Mouse (Mus musculus) embryonic fibroblast, embryonic 13.5 days (primary cell): ENCODE measurements at regions not wholly inside any gene's neighbourhood (a gene's known extent, or its start where the extent isn't known, plus 50 kb on each side); places are given as distances from the start of the nearest gene placed in this dataset.
"Not testable (repeated sequence)": the region's sequence is repeated elsewhere in the genome, so short reads cannot be mapped to it uniquely, and the experiment has no call there.

Experiments used
- H3K27ac ChIP-seq: 2 replicates; pipeline ENCODE4 v1.5.1; 2012; ENCODE audit warnings: low read length, control low read depth, inconsistent platforms; ENCODE audit not compliant: insufficient read depth
- H3K4me1 ChIP-seq: 2 replicates; pipeline ENCODE4 v1.6.1; 2011; ENCODE audit warnings: low read length; ENCODE audit not compliant: control insufficient read depth, insufficient read depth
- H3K4me3 ChIP-seq: 2 replicates; pipeline ENCODE4 v1.5.1; 2011; ENCODE audit warnings: mild to moderate bottlenecking, control low read depth, low read length; ENCODE audit not compliant: insufficient read depth
- CTCF ChIP-seq: IDR thresholded peaks from 2 replicates; pipeline ENCODE4 v1.5.1; 2011; ENCODE audit warnings: mild to moderate bottlenecking, control low read depth, low read length, moderate library complexity, borderline replicate concordance; ENCODE audit not compliant: insufficient read depth
- POLR2A ChIP-seq: IDR thresholded peaks from 2 replicates; pipeline ENCODE4 v1.6.1; 2011; ENCODE audit warnings: low read depth, mild to moderate bottlenecking, control low read depth, low read length, moderate library complexity

DNA sequence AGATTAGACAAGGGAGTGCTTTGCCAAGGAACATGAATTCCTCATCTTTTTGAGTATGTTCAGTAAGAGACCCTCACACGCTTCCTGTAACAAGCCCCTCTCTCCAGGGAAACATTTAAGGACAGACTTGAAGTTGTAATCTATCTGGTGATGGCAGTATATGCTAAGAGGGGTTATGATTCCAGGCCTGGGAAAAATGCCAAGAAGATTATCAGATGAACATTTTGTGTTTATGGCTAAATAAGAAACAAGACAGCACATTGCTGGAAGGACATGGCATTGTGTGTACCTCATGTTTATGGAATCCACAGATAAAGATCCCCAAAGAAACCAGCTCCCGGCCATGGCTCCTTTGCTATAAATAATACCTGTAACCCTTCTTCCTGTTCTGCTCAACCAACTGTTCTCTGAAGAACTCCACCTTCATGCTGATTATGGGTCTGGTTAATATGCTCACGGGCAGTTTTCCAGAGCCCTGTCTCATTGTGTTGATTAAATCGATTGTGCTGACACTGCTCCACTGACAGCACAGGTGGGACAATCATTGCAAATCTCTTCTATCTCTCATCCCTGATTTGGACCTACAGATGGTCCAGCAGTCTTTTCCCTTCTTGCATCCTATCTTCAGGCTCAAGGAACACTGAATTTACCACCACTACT is 327.7 kb downstream of the Abcc12 start:
- TF ChIP-seq POLR2A (no peak), CTCF (no peak)

GRCm38 (mm10) chr8:86234696-86235095 is 345.8 kb downstream of the Abcc12 start:
- Histone ChIP-seq H3K4me1 (no peaks in the 10 kb centered on the region), H3K27ac (no peak overlapping the region), H3K4me3 (no peak overlapping the region)
- TF ChIP-seq POLR2A, result no peak
- TF ChIP-seq CTCF, result no peak

More for the DNA sequence above, 327.7 kb downstream of the Abcc12 start:
- no peaks in the 10 kb centered on the region for H3K4me1 ChIP-seq
- H3K27ac ChIP-seq, result no peak overlapping the region
- no peak overlapping the region for H3K4me3 ChIP-seq

DNA sequence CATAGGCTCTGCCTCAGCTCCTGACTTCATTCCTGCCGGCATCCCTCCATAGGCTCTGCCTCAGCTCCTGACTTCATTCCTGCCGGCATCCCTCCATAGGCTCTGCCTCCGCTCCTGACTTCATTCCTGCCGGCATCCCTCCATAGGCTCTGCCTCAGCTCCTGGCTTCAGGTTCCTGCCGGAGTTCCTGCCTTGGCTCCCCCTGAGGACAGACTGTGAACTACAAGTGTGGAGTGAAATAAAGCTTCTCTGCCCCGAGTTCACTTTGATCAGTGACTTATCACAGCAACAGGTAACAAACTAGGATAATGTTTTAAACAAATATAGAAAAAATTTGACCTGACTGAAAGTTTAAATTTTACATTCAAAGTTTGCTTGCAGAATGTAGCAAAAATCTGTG is 348.5 kb downstream of the Abcc12 start:
- not testable (repeated sequence) for H3K27ac ChIP-seq, H3K4me1 ChIP-seq

DNA sequence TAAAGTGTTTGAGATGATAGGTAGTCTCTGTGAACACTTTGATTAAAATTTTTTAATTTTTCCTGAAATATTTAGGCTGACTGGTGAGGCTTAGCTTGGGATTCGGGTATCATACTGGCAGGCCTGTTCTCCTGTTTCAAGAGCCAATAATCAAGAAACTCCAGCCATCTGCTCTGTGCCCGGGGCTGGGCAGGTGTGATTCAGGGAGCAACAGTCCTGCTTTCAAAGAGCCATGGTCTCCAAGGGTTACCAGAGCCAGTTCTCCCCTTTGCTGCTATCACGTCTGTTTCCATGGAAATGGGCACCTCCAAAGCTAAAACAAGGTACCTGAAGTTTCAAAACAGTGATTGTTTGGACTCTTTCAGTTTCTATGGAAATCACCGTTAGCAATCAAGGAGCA is 355.6 kb downstream of the Abcc12 start:
- no peaks in the 10 kb centered on the region for H3K4me1 ChIP-seq
- TF ChIP-seq CTCF (no peak), POLR2A (no peak)
- H3K27ac ChIP-seq, result no peak overlapping the region
- H3K4me3 ChIP-seq, result no peak overlapping the region

More for the DNA sequence above, 348.5 kb downstream of the Abcc12 start:
- H3K4me3 ChIP-seq, result not testable (repeated sequence)

DNA sequence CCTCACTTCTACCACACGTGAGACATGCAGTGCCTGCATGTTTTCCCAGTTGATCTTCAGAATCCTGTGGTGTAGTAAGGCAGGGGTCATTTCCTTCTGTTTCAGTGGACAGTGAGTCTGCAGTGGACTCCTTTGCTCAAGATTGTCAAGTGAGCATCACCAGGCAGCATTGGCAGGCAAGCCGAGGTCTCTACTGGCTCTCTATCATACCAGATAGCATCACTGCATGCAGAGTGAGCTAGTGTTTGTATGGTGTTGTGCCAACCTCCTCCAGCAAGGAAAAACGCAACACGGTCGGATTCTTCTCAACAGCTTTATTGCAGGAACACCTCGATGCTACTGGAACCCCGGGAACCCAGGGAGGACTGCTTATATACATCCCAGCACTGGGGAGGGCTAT is 357.8 kb downstream of the Abcc12 start:
- no peak overlapping the region for H3K4me3 ChIP-seq
- TF ChIP-seq POLR2A (no peak), CTCF (no peak)
- H3K4me1 ChIP-seq, result no peaks in the 10 kb centered on the region
- no peak overlapping the region for H3K27ac ChIP-seq

DNA sequence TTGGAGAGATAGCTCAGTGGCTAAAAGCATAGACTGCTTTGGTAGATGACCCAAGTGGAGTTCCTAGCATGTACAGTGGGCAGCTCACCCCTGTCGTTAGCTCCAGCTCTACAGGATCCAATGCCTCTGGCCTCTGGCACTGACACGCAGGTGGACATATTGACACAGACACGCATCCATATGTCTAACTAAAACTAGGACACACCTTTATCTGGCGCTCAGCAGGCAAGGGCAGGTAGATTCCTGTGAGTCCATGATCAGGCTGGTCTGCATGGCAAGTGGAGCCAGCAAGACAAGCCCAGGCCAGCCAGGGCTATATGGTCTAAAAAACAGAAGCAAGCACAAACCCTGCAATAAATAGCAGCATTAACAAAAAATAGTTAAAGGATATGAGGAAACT is 358.3 kb downstream of the Abcc12 start:
- TF ChIP-seq CTCF, result no peak
- no peak for TF ChIP-seq POLR2A
- H3K27ac ChIP-seq, result no peak overlapping the region
- H3K4me1 ChIP-seq, result no peaks in the 10 kb centered on the region
- H3K4me3 ChIP-seq, result no peak overlapping the region

DNA sequence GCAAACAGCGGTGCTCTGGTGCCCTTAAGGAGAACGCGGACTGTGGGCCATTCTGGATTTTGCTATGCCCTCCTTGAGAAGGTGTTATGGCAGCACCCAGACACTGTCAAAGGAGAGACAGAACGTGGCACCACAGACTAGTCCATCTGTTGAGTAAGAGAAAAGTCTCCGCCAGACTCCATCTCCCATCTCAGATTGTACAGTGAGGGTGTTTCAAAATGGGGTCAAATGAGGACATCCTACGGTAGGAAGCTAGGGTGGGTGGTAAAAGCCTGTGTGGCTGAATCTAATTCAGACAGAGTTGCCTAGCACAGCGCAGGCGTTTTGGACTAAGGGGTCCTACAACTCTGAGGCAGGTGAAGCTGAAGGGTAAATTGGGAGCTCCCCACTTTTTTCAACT is 366.1 kb downstream of the Abcc12 start:
- TF ChIP-seq POLR2A, result no peak
- no peak for TF ChIP-seq CTCF
- no peak overlapping the region for H3K27ac ChIP-seq
- no peaks in the 10 kb centered on the region for H3K4me1 ChIP-seq

DNA sequence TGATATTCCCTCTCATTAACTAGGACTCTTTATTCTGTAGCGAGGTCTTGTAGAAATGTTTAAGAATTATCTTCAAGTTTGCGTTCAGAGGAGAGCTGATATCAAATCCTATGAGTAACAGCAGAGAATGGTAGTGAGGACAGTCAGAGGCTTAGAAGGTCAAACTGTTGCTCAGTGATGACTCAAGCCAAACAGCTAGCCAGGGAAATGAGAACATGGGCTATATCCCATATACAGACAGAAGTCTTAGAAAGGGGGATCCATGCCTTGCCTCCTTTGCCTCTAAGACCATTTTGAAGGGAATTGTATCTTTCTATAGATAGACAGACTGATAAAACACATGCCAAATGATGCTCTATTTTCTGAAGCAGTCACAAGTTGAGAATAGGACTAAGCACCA is 368.0 kb downstream of the Abcc12 start:
- no peak overlapping the region for H3K4me3 ChIP-seq
- no peak for TF ChIP-seq CTCF
- no peak for TF ChIP-seq POLR2A
- peaks cover 5% of the 10 kb centered on the region for H3K4me1 ChIP-seq
- no peak overlapping the region for H3K27ac ChIP-seq

More for the DNA sequence above, 366.1 kb downstream of the Abcc12 start:
- H3K4me3 ChIP-seq, result no peak overlapping the region

DNA sequence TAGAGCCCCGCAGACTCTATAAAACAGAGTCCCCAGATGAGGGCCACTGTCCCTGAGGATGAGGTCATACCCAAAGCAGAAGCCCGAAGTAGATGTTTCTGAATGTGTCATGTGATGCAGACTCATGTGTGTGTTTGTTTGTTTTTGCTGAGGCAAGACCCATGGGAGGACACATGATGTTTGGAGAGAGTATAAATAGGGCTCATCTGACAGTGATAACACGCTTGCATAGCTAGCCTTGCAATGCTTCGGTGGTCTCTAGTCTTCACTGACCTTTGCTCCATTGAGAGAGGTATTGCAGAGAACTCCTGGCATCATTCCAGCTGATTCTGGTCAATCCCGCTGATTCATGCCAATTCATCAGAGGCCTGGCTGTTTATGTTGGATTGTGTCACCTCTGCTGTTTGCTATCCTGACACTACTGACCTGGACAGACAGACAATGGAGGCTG is 368.1 kb downstream of the Phkb start:
- Histone ChIP-seq H3K4me3 (no peak overlapping the region), H3K4me1 (peaks cover 5% of the 10 kb centered on the region), H3K27ac (no peak overlapping the region)
- TF ChIP-seq CTCF (no peak), POLR2A (no peak)

GRCm38 (mm10) chr8:86204421-86205229 is 363.9 kb downstream of the Phkb start:
- peaks cover 5% of the 10 kb centered on the region for H3K4me1 ChIP-seq
- H3K4me3 ChIP-seq, result no peak overlapping the region
- no peak overlapping the region for H3K27ac ChIP-seq
- TF ChIP-seq CTCF, result no peak
- no peak for TF ChIP-seq POLR2A
